Mouse (Mus musculus): ENCODE measurements around the gene Gas2l1.

- TF ChIP-seq POLR2A (IDR thresholded peaks at IDR 0.05; ENCODE audit: borderline replicate concordance, control insufficient read depth, low read depth, low read length) (no peak), CTCF (IDR thresholded peaks at IDR 0.05; ENCODE audit: control insufficient read depth, insufficient read depth, low read length) (no peak)
Measured at GRCm38 (mm10) chr11:5007186-5007585, 57.9 kb downstream of the Gas2l1 start.
